Comparison of ENCODE assay signal across 11 mouse cellular contexts in the genomic region with DNA sequence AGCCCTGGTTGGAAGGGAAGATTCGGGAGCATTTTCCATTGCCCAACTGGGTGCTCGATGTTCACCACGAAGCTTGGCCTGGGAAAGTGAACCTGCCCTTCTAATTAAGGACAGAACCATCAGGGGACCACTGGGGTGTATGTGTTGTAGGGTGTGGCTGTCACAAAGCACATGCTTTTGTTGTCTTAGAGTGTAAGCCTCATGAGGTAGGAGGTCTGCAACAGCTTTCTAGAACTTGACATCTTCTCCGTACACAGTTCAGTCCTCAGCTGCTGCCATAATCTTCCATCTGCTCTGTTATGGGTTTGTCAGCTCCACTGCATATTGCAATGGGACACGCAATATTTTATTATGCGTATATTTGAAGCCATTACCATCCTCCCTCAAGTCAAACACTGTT.
"Had no signal": no experiment of that assay in that cellular context is flagged by ENCODE, and none has a peak within 500 bp of the region (broad histone marks: within the 10 kb centered on the region; RNA-seq: fewer than 3 reads in every experiment).

No protein-coding gene starts in this region.

- H3K4me3 ChIP-seq: midbrain, embryonic 10.5 days; myocyte; neural tube, embryonic 15.5 days had no signal

- H3K4me2 ChIP-seq: neural tube, embryonic 15.5 days had no signal

- H3K9ac ChIP-seq: liver, embryonic 14.5 days; neural tube, embryonic 15.5 days had no signal

- H3K27me3 ChIP-seq: neural tube, embryonic 15.5 days had no signal

- H3K27ac ChIP-seq: liver, embryonic 14.5 days; midbrain, embryonic 10.5 days; neural tube, embryonic 15.5 days had no signal

- H3K4me1 ChIP-seq: neural tube, embryonic 15.5 days had no signal

- DNase-seq: kidney, adult 11 months; kidney, adult 9 months; liver; lung, adult 2 months; right cerebral cortex, adult 18-20 months; right cerebral cortex, postnatal 25 days; thymus, postnatal 4 days had no signal

- H3K36me3 ChIP-seq: midbrain, embryonic 10.5 days; neural tube, embryonic 15.5 days had no signal

- H3K9me3 ChIP-seq: midbrain, embryonic 10.5 days; neural tube, embryonic 15.5 days had no signal
